Mouse (Mus musculus) bone marrow macrophage, adult 2 months (primary cell): ENCODE results near the gene BC005624. TPM values are rescaled to one million over a fixed set of nuclear protein-coding genes. Genes with fewer than 3 reads are reported as not detected.

Source experiments
- H3K27ac ChIP-seq: 2 replicates; pipeline ENCODE4 v1.5.1; 2012; ENCODE audit warnings: low read depth, low read length; ENCODE audit not compliant: insufficient read depth
- H3K4me1 ChIP-seq: 2 replicates; pipeline ENCODE4 v1.6.1; 2012; ENCODE audit warnings: low read length; ENCODE audit not compliant: control insufficient read depth, insufficient read depth
- H3K4me3 ChIP-seq: 2 replicates; pipeline ENCODE4 v1.5.1; 2012; ENCODE audit warnings: mild to moderate bottlenecking, low read length, moderate library complexity; ENCODE audit not compliant: insufficient read depth
- CTCF ChIP-seq: IDR thresholded peaks from 2 replicates; pipeline ENCODE4 v1.5.1; 2012; ENCODE audit warnings: low read depth, mild to moderate bottlenecking, low read length, moderate library complexity
- POLR2A ChIP-seq: IDR thresholded peaks from 2 replicates; pipeline ENCODE4 v1.6.1; 2012; ENCODE audit warnings: mild to moderate bottlenecking, low read depth, low read length, borderline replicate concordance
- polyA plus RNA-seq: library from polyadenylated mRNA; stranded (reverse); fragments of >200 nt; gene quantifications from 2 replicates; pipeline ENCODE4 v1.2.4, GENCODE M21; 2012; ENCODE audit not compliant: missing spikeins, insufficient read depth, insufficient read length

The BC005624 gene
- polyA plus RNA-seq, 1 experiment = 90.8 TPM

- no peak overlapping the region for H3K27ac ChIP-seq
- TF ChIP-seq CTCF (no peak), POLR2A (no peak)
- H3K4me3 ChIP-seq = no peak overlapping the region
- H3K4me1 ChIP-seq = peaks cover 4% of the 10 kb centered on the region; the same call in 1 of the 2 replicates
Measured at GRCm38 (mm10) chr2:31013371-31014120, 31.5 kb upstream of the BC005624 start.

GRCm38 (mm10) chr2:31007208-31007607 is 25.2 kb upstream of the BC005624 start:
- Histone ChIP-seq H3K27ac (no peak overlapping the region), H3K4me1 (peaks cover 4% of the 10 kb centered on the region; the same call in 1 of the 2 replicates), H3K4me3 (no peak overlapping the region)
- no peak for TF ChIP-seq POLR2A

DNA sequence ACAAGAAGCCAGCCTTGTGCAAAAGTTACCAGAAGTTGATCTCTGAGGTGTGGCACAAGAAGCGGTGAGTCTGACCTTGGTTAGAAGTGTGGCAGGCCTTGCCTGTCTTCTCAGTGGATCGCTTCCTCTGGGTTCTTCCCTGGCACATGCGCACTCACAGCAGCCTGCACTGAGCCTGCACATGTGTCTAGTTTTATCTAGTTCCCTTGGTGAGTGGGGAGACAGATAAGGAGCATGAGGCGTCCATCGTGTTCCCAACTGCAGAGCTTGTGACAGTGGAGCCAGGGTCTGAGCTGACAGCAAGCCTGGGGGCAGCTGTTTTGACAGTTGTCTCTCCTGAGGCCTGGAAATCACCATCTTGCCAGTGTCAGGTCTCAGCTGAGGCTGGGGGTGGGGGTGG is 24.4 kb upstream of the BC005624 start:
- no peak overlapping the region for H3K4me3 ChIP-seq
- TF ChIP-seq POLR2A = no peak
- no peak for TF ChIP-seq CTCF
- H3K27ac ChIP-seq = no peak overlapping the region
- H3K4me1 ChIP-seq = peaks cover 4% of the 10 kb centered on the region; the same call in 1 of the 2 replicates

GRCm38 (mm10) chr2:31005453-31005852 is 23.5 kb upstream of the BC005624 start:
- H3K27ac ChIP-seq = no peak overlapping the region
- H3K4me1 ChIP-seq = peaks cover 4% of the 10 kb centered on the region; the same call in 1 of the 2 replicates
- H3K4me3 ChIP-seq = no peak overlapping the region
- no peak for TF ChIP-seq POLR2A
- TF ChIP-seq CTCF = no peak

DNA sequence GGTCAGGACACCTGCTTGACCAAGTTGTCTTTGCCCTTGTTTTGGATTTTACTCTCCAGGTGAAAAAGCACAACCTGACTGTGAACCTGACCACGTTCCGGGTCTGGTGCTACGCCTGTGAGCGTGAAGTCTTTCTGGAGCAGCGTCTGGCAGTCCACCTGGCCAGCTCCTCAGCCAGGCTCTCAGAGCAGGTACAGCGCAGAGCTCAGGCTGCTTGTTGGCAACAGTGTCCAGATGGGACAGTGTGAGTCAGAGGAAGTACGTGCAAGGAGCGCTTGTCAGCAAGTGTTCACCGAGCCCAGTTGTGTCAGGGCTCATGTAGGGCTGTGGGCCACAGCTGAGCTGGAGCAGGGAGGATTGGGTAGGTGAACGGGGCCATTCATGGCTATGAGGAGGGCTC is 20.9 kb upstream of the BC005624 start:
- Histone ChIP-seq H3K4me1 (no peaks in the 10 kb centered on the region), H3K4me3 (no peak overlapping the region), H3K27ac (no peak overlapping the region)
- TF ChIP-seq POLR2A = no peak
- no peak for TF ChIP-seq CTCF

DNA sequence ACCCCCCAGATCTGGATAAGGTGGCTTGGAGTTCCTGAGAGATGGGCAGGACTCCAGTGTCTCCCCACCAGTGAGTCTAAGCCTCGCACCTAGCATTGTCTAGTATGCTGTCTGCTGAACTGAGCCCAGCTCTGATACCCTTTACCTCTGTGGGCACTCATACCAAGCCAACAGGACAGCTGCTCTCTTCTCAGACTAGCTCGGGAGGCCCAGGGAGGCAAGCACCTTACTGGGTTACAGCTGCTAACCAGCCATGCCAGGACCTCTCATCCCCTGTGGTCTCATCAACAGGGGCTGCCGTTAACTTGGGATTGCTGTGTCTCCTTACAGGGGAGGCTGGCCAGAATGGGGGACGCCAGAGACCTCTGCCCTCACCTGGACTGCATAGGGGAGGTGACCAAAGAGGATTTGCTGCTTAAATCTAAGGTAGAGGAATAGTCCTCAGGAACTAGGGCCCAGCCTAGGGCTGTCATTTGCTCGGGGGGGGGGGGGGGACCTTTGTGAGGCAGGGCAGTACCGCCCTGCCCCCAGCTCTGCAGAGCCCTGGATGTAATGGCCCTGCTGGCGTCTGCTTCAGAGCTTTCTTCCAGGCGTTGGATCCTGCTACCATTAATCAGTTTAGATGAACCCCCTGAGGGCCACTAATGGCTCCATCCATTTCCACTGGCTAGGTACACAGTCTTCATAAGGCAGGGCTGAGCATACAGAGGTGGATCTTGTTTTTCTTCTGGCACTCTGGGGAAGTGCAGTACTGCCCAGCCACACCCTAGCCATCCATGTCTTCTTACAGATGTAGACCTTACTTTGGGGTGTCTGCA is 16.7 kb upstream of the BC005624 start:
- Histone ChIP-seq H3K4me1 (no peaks in the 10 kb centered on the region), H3K4me3 (no peak overlapping the region), H3K27ac (no peak overlapping the region)
- TF ChIP-seq POLR2A (no peak), CTCF (no peak)

DNA sequence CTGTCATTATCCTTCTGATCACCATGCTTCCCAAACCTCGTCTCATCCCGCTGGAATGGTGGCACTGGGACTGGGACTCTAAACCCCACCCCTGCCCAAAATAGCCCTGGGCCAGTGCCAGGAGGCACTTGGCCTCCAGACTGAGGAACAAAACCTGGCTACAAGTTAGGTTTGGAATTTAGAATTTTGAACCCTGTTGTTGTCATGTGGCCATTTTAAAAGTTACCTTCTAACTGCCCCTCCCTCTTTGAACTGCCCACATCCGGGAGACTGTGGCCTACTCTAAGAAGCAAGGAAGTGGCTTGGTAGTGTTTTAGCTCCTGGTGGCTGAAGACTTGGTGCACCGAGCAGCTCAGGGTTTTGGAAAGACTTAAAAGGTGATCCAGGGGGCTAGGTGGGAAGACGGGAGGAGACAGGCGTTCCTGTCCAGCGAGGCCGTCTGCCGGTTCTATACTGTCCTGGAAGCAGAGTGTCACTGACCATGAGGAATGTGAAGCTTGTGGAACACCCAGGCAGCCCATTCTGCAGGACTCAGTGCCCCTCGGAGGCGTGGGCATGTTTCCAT is 13.5 kb upstream of the BC005624 start:
- Histone ChIP-seq H3K4me1 (no peaks in the 10 kb centered on the region), H3K4me3 (no peak overlapping the region), H3K27ac (no peak overlapping the region)
- TF ChIP-seq CTCF (no peak), POLR2A (no peak)

GRCm38 (mm10) chr2:30994853-30995252 is 12.9 kb upstream of the BC005624 start:
- H3K4me3 ChIP-seq = no peak overlapping the region
- TF ChIP-seq POLR2A = no peak
- no peak for TF ChIP-seq CTCF
- H3K4me1 ChIP-seq = no peaks in the 10 kb centered on the region
- H3K27ac ChIP-seq = no peak overlapping the region

- Histone ChIP-seq H3K4me3 (no peak overlapping the region), H3K4me1 (peaks cover 13% of the 10 kb centered on the region)
- TF ChIP-seq CTCF = no peak
- TF ChIP-seq POLR2A = no peak
Measured at GRCm38 (mm10) chr2:30990221-30990620, 8.2 kb upstream of the BC005624 start.

More at GRCm38 (mm10) chr2:30990221-30990620, 8.2 kb upstream of the BC005624 start:
- no peak overlapping the region for H3K27ac ChIP-seq
